Mouse (Mus musculus) myocyte (in vitro differentiated cells): ENCODE results near the gene Pbx3.

ENCODE experiments used
- CEBPB ChIP-seq: IDR thresholded peaks from 2 replicates; pipeline ENCODE4 v1.6.1; 2011; ENCODE audit warnings: mild to moderate bottlenecking, moderate library complexity; ENCODE audit not compliant: poor library complexity, insufficient read depth, severe bottlenecking
- MAX ChIP-seq: IDR thresholded peaks from one replicate; pipeline ENCODE4 v1.6.1; 2011; ENCODE audit warnings: low read depth, mild to moderate bottlenecking, control low read depth
- MYOD1 ChIP-seq, 3 experiments: IDR thresholded peaks; one replicate each; pipeline ENCODE4 v1.6.1; 2011; ENCODE audit warnings: control low read depth in 2 of 3, low read depth in 2 of 3, mild to moderate bottlenecking in 2 of 3, moderate library complexity in 1 of 3; ENCODE audit not compliant: insufficient read length in 2 of 3, control insufficient read depth in 1 of 3
- MYOG ChIP-seq, 3 experiments: IDR thresholded peaks; one replicate each; pipeline ENCODE4 v1.6.1; 2011; ENCODE audit warnings: control low read depth in 2 of 3, low read depth in 2 of 3, mild to moderate bottlenecking in 2 of 3; ENCODE audit not compliant: insufficient read length in 2 of 3, control insufficient read depth in 1 of 3, insufficient read depth in 1 of 3
- POLR2A ChIP-seq: IDR thresholded peaks from one replicate; pipeline ENCODE4 v1.6.1; 2011; ENCODE audit warnings: low read depth, mild to moderate bottlenecking, control low read depth, moderate library complexity; ENCODE audit not compliant: insufficient read length
- POLR2AphosphoS2 ChIP-seq: IDR thresholded peaks from one replicate; pipeline ENCODE4 v1.6.1; 2011; ENCODE audit warnings: low read depth, control low read depth; ENCODE audit not compliant: insufficient read length
- REST ChIP-seq: IDR thresholded peaks from one replicate; pipeline ENCODE4 v1.6.1; 2011; ENCODE audit warnings: mild to moderate bottlenecking, control low read depth, moderate library complexity; ENCODE audit not compliant: insufficient read depth, insufficient read length
- TCF12 ChIP-seq: IDR thresholded peaks from one replicate; pipeline ENCODE4 v1.6.1; 2011; ENCODE audit warnings: mild to moderate bottlenecking, control low read depth; ENCODE audit not compliant: poor library complexity, insufficient read depth, severe bottlenecking
- TCF3 ChIP-seq: IDR thresholded peaks from one replicate; pipeline ENCODE4 v1.6.1; 2011; ENCODE audit warnings: low read depth, control low read depth; ENCODE audit not compliant: insufficient read length
- USF1 ChIP-seq: IDR thresholded peaks from one replicate; pipeline ENCODE4 v1.6.1; 2011; ENCODE audit warnings: low read depth, mild to moderate bottlenecking, control low read depth, moderate library complexity

DNA sequence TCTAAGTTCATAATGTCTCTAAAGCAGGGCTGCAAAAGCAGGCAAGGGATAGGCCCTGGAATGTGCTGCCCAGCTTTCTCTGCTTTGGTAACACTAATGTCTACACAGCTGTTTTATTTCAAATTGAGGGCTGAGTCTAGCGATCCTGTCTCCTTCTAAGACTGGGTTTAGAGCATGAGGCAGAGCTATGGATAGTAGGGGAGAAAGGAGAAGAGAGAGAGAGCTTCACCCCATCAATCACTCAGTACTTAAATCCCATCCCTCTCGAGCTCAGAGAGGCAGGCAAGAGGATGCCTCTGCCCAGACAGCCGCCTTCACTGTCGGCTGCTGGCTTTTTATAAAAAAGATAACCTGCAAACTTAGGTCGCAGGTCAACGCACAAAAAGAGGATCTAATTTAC is 4.5 kb downstream of the Pbx3 start:
- TF ChIP-seq USF1: no peak
- TF ChIP-seq POLR2A: no peak
- no peak for TF ChIP-seq MAX
- no peak for TF ChIP-seq REST
- TF ChIP-seq TCF12: no peak
- TF ChIP-seq TCF3: no peak
- no peak for TF ChIP-seq MYOD1 (IDR thresholded peaks at IDR 0.05; ENCODE audit: control insufficient read depth in 1 of 3, insufficient read length in 2 of 3, low read depth in 2 of 3)
- no peak for TF ChIP-seq CEBPB
- no peak for TF ChIP-seq MYOG (IDR thresholded peaks at IDR 0.05; ENCODE audit: control insufficient read depth in 1 of 3, insufficient read depth in 1 of 3, insufficient read length in 2 of 3, low read depth in 2 of 3)
- TF ChIP-seq POLR2AphosphoS2: no peak
